Mouse (Mus musculus): ENCODE results near the gene Vwa3b. TPM values are rescaled to one million over a fixed set of nuclear protein-coding genes. Genes with fewer than 3 reads are reported as not detected.

Vwa3b gene
- polyA plus RNA-seq, 1 experiment from 2014 or later, result 0.66 TPM

- H3K4me1 ChIP-seq, result peaks cover 11% of the 10 kb centered on the region; the same call in 1 of the 2 replicates
- no peak for ATAC-seq (replicated peaks)
- H3K36me3 ChIP-seq (replicated peaks), result no peaks in the 10 kb centered on the region
- H3K4me3 ChIP-seq, result no peak overlapping the region
- no peak overlapping the region for H3K4me2 ChIP-seq
- WGBS, result 73% methylated on average over 6 of the region's 6 CpGs
- H3K27me3 ChIP-seq (replicated peaks), result no peaks in the 10 kb centered on the region
- H3K27ac ChIP-seq, result no peak overlapping the region
- no peaks in the 10 kb centered on the region for H3K9me3 ChIP-seq
- no peak overlapping the region for H3K9ac ChIP-seq
These were observed 87.4 kb downstream of the Vwa3b start for GRCm38 (mm10) chr1:37113781-37114180.

GRCm38 (mm10) chr1:37115847-37116246 is 89.5 kb downstream of the Vwa3b start:
- H3K4me1 ChIP-seq, result no peaks in the 10 kb centered on the region
- no peak overlapping the region for H3K9ac ChIP-seq
- H3K9me3 ChIP-seq, result no peaks in the 10 kb centered on the region
- 92% methylated on average over 5 of the region's 5 CpGs for WGBS
- no peak overlapping the region for H3K4me2 ChIP-seq
- no peaks in the 10 kb centered on the region for H3K27me3 ChIP-seq (replicated peaks)
- H3K36me3 ChIP-seq (replicated peaks), result no peaks in the 10 kb centered on the region
- H3K4me3 ChIP-seq, result no peak overlapping the region
- no peak overlapping the region for H3K27ac ChIP-seq
- ATAC-seq (replicated peaks), result no peak

- H3K27ac ChIP-seq, result no peak overlapping the region
- no peak overlapping the region for H3K4me3 ChIP-seq
- no peaks in the 10 kb centered on the region for H3K9me3 ChIP-seq
- ATAC-seq (replicated peaks), result no peak
- no peak overlapping the region for H3K4me2 ChIP-seq
- H3K9ac ChIP-seq, result no peak overlapping the region
- H3K27me3 ChIP-seq (replicated peaks), result no peaks in the 10 kb centered on the region
- no peaks in the 10 kb centered on the region for H3K36me3 ChIP-seq (replicated peaks)
- H3K4me1 ChIP-seq, result no peaks in the 10 kb centered on the region
- WGBS, result 86% methylated on average over 9 of the region's 9 CpGs
These were observed 90.2 kb downstream of the Vwa3b start for GRCm38 (mm10) chr1:37116574-37116973.

GRCm38 (mm10) chr1:37117964-37118363 is 91.6 kb downstream of the Vwa3b start:
- H3K4me2 ChIP-seq, result no peak overlapping the region
- H3K27ac ChIP-seq, result no peak overlapping the region
- ATAC-seq (replicated peaks), result no peak
- H3K36me3 ChIP-seq (replicated peaks), result no peaks in the 10 kb centered on the region
- H3K27me3 ChIP-seq (replicated peaks), result no peaks in the 10 kb centered on the region
- no peaks in the 10 kb centered on the region for H3K9me3 ChIP-seq
- H3K9ac ChIP-seq, result no peak overlapping the region
- 86% methylated on average over 5 of the region's 5 CpGs for WGBS
- no peak overlapping the region for H3K4me3 ChIP-seq
- peaks cover 9% of the 10 kb centered on the region for H3K4me1 ChIP-seq

- Histone ChIP-seq H3K4me3 (no peak overlapping the region), H3K4me2 (no peak overlapping the region), H3K9ac (no peak overlapping the region), H3K36me3 (replicated peaks) (no peaks in the 10 kb centered on the region), H3K27me3 (replicated peaks) (no peaks in the 10 kb centered on the region), H3K27ac (peak overlapping the region; percentile 69), H3K4me1 (peaks cover 9% of the 10 kb centered on the region), H3K9me3 (no peaks in the 10 kb centered on the region)
- 22% methylated on average over 4 of the region's 4 CpGs for WGBS
- peak; percentile 90 for ATAC-seq (replicated peaks)
These were observed 95.9 kb downstream of the Vwa3b start for GRCm38 (mm10) chr1:37122306-37122705.

GRCm38 (mm10) chr1:37122798-37123197 is 96.4 kb downstream of the Vwa3b start:
- Histone ChIP-seq H3K4me1 (peaks cover 9% of the 10 kb centered on the region), H3K36me3 (replicated peaks) (no peaks in the 10 kb centered on the region), H3K9ac (no peak overlapping the region), H3K4me3 (no peak overlapping the region), H3K27me3 (replicated peaks) (no peaks in the 10 kb centered on the region), H3K4me2 (no peak overlapping the region), H3K27ac (no peak overlapping the region), H3K9me3 (no peaks in the 10 kb centered on the region)
- peak; percentile 81 for ATAC-seq (replicated peaks)
- WGBS, result 25% methylated on average over 3 of the region's 3 CpGs

GRCm38 (mm10) chr1:37124696-37125349 is 98.4 kb downstream of the Vwa3b start:
- no peaks in the 10 kb centered on the region for H3K36me3 ChIP-seq (replicated peaks)
- H3K9me3 ChIP-seq, result no peaks in the 10 kb centered on the region
- H3K4me1 ChIP-seq, result peaks cover 9% of the 10 kb centered on the region
- no peak overlapping the region for H3K9ac ChIP-seq
- no peak overlapping the region for H3K27ac ChIP-seq
- WGBS, result 64% methylated on average over 12 of the region's 12 CpGs
- no peaks in the 10 kb centered on the region for H3K27me3 ChIP-seq (replicated peaks)
- no peak overlapping the region for H3K4me3 ChIP-seq
- H3K4me2 ChIP-seq, result no peak overlapping the region
- ATAC-seq (replicated peaks), result no peak

GRCm38 (mm10) chr1:37130012-37130570 is 103.7 kb downstream of the Vwa3b start:
- Histone ChIP-seq H3K4me2 (no peak overlapping the region), H3K27me3 (replicated peaks) (no peaks in the 10 kb centered on the region), H3K4me3 (no peak overlapping the region), H3K27ac (no peak overlapping the region), H3K9ac (no peak overlapping the region), H3K4me1 (no peaks in the 10 kb centered on the region), H3K9me3 (no peaks in the 10 kb centered on the region), H3K36me3 (replicated peaks) (no peaks in the 10 kb centered on the region)
- no peak for ATAC-seq (replicated peaks)
- WGBS, result 82% methylated on average over 8 of the region's 8 CpGs

GRCm38 (mm10) chr1:37131146-37131545 is 104.8 kb downstream of the Vwa3b start:
- no peak overlapping the region for H3K9ac ChIP-seq
- no peak overlapping the region for H3K27ac ChIP-seq
- H3K36me3 ChIP-seq (replicated peaks), result no peaks in the 10 kb centered on the region
- ATAC-seq (replicated peaks), result no peak
- H3K27me3 ChIP-seq (replicated peaks), result no peaks in the 10 kb centered on the region
- no peak overlapping the region for H3K4me2 ChIP-seq
- H3K9me3 ChIP-seq, result no peaks in the 10 kb centered on the region
- no peaks in the 10 kb centered on the region for H3K4me1 ChIP-seq
- H3K4me3 ChIP-seq, result no peak overlapping the region

- Histone ChIP-seq H3K36me3 (replicated peaks) (no peaks in the 10 kb centered on the region), H3K4me1 (no peaks in the 10 kb centered on the region), H3K27me3 (replicated peaks) (no peaks in the 10 kb centered on the region), H3K9me3 (no peaks in the 10 kb centered on the region), H3K9ac (no peak overlapping the region), H3K4me2 (no peak overlapping the region), H3K27ac (no peak overlapping the region), H3K4me3 (no peak overlapping the region)
- WGBS, result 68% methylated on average over 7 of the region's 7 CpGs
- no peak for ATAC-seq (replicated peaks)
These were observed 106.0 kb downstream of the Vwa3b start for GRCm38 (mm10) chr1:37132433-37132832.

- no peak overlapping the region for H3K9ac ChIP-seq
- H3K9me3 ChIP-seq, result no peaks in the 10 kb centered on the region
- no peaks in the 10 kb centered on the region for H3K4me1 ChIP-seq
- no peak for ATAC-seq (replicated peaks)
- whole genome bisulfite sequencing, result 85% methylated on average over 4 of the region's 4 CpGs
- no peaks in the 10 kb centered on the region for H3K36me3 ChIP-seq (replicated peaks)
- H3K27me3 ChIP-seq (replicated peaks), result no peaks in the 10 kb centered on the region
- no peak overlapping the region for H3K27ac ChIP-seq
- no peak overlapping the region for H3K4me3 ChIP-seq
- no peak overlapping the region for H3K4me2 ChIP-seq
These were observed 119.6 kb downstream of the Vwa3b start for GRCm38 (mm10) chr1:37145966-37146365.

GRCm38 (mm10) chr1:37149866-37150265 is 123.5 kb downstream of the Vwa3b start:
- Histone ChIP-seq H3K4me1 (no peaks in the 10 kb centered on the region), H3K9me3 (no peaks in the 10 kb centered on the region), H3K27ac (peak overlapping the region; percentile 62), H3K4me2 (no peak overlapping the region), H3K9ac (no peak overlapping the region), H3K4me3 (no peak overlapping the region), H3K36me3 (replicated peaks) (no peaks in the 10 kb centered on the region), H3K27me3 (replicated peaks) (no peaks in the 10 kb centered on the region)
- ATAC-seq (replicated peaks), result no peak; the same call in 1 of the 2 replicates
- 71% methylated on average over 7 of the region's 7 CpGs for WGBS

- H3K27me3 ChIP-seq (replicated peaks), result no peaks in the 10 kb centered on the region
- no peaks in the 10 kb centered on the region for H3K9me3 ChIP-seq
- no peaks in the 10 kb centered on the region for H3K4me1 ChIP-seq
- 91% methylated on average over 9 of the region's 9 CpGs for WGBS
- H3K4me2 ChIP-seq, result no peak overlapping the region
- H3K4me3 ChIP-seq, result no peak overlapping the region
- no peak for ATAC-seq (replicated peaks)
- H3K36me3 ChIP-seq (replicated peaks), result no peaks in the 10 kb centered on the region
- H3K9ac ChIP-seq, result no peak overlapping the region
- H3K27ac ChIP-seq, result no peak overlapping the region
These were observed 125.5 kb downstream of the Vwa3b start for GRCm38 (mm10) chr1:37151896-37152295.

Data from midbrain, embryonic 15.5 days (tissue).